Mouse (Mus musculus): ENCODE measurements around the gene Ino80d. TPM values are rescaled to one million over a fixed set of nuclear protein-coding genes. Genes with fewer than 3 reads are reported as not detected.

The Ino80d gene
- total RNA-seq, 2 experiments from 2014 or later = 24.7 to 27.3 TPM

DNA sequence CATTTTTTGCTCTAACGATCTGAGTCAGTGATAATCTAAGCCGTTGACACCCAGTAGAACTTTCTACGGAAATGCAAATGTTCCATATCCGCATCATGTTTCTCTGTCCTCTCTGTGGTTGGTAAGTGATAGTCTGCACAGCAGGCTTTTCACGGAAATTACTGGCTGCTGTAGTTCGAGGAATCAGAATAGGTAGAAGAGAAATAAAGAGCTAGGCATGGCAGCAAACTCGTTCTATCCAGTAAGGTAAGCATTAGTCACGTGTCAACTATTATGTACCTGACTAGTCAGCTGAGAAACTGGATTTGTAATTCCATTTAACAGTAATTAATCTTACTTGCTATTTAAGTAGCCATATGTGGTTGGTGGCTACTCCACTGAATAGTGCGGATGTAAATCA lies 197.9 kb downstream of the Ino80d start:
- DNase-seq (ENCODE audit: low spot score in 2 of 2) = no peak

DNA sequence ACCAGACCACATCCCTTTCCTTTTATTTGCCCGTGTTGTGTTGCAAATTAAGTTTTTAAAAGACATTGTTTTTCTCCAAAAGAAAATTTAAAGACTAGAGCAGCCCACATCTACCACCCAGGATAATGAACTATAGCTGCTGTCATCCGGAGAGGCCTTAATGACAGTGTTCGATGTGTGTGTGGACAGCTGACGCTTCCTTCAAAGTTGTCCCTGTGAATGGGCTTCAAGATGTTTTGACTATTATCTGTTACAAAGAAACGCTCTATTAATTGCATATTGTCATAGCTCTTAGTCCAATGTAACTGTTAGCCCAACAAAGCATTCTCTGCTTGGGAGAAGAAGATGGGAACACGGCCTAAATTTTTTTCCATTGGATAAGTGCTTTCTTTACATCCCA lies 200.0 kb downstream of the Ino80d start:
- DNase-seq (ENCODE audit: low spot score in 2 of 2) = no peak

DNA sequence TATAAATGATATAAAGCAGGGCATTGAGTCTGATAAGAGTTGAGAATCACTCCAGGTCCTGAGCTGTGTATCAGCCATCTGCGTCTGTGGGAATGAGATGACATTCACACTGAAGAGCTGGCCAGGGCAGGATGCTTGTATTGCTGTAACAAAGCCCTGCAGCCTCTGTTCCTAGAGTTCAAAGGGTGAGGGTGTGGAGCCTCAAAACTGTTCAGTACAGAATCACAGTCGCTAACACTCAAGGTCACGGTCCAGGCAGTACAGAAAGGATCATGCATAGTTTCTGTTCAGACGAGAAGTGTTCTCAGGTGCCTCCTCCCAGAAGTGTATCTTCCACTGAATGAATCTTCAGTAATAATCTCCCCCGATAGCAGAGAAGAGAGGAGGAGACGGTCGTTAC lies 203.0 kb downstream of the Ino80d start:
- DNase-seq (ENCODE audit: low spot score in 2 of 2) = no peak

DNA sequence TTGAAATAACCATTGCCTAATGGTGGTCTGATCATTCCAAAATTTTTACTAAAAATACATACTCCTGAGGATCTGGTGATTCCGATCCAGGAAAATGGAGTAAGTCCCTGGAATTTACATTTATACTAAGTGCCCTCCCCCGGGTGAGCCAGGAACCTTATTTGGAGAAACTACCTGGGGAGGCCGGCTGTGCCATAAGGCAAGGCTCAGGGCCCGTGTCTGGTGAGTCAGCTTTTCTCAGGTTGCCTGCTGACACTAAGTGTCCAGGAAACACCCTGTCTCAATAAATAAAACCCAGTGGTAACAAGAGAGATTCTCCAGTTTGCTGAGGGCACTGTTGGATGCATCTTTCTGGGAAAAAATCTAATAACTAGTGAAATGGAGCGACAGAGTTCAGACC lies 205.3 kb downstream of the Ino80d start:
- no peak for DNase-seq (ENCODE audit: low spot score in 2 of 2)

DNA sequence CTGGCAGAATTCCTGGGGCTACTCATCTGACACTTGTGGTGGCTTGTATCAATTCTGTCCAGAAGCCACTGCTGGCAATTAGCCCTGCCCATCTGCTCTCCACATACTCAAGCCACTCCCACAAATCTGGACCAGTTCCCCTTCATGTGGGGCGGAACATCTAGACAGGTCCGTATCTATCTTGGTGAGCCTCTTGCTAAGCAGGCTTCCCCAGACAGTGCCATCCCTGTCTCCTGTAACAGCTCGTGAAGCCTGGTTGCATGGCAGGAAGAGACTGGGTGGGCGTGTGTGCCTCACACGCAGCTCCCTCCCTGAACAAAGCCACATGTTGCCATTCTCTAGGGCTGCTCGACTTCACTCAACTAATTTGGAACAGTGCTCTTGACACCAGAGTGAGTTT lies 206.0 kb downstream of the Ino80d start:
- DNase-seq (ENCODE audit: low spot score in 2 of 2) = no peak

Small RNA genes lying within 50 kb of the gene (microRNA-seq; reads per million reads assigned to microRNA genes)
- gene Gm24557 (ENCODE audit: borderline number of aligned reads in 2 of 2) = 0 reads per million in 2 experiments
- gene Gm44468 (ENCODE audit: borderline number of aligned reads in 2 of 2) = 0 reads per million in 2 experiments

Other genes with a start within 250 kb of the Ino80d start
- gene Eef1b2, start 62.2 kb upstream of the Ino80d start, total RNA-seq (2021) = 100 to 1,000 TPM; 584 to 627 TPM
- gene Ndufs1, start 62.2 kb upstream of the Ino80d start, total RNA-seq (2021) = 100 to 1,000 TPM; 272 to 350 TPM
- under 1 TPM; 0.26 to 0.43 TPM for gene Gpr1, start 99.9 kb upstream of the Ino80d start, total RNA-seq (2021)
- 10 to 100 TPM; 10.8 to 23.1 TPM for gene Zdbf2, start 158.6 kb upstream of the Ino80d start, total RNA-seq (2021)

Data from adrenal gland, adult 18-20 months (tissue).